Mouse (Mus musculus) skeletal muscle tissue, adult 2 months (tissue): ENCODE results near the gene Mbd4.
"Not testable (repeated sequence)": the region's sequence is repeated elsewhere in the genome, so short reads cannot be mapped to it uniquely, and the experiment has no call there.

Experiments used
- DNase-seq: peaks from one replicate; pipeline ENCODE4 v3.0.0-alpha.2; 2012; ENCODE audit warnings: low read depth, low spot score

The Mbd4 gene

GRCm38 (mm10) chr6:115853091-115853813, at the start of gene Mbd4, which contains the start of gene Ift122:
Gene Mbd4 (minus strand): TSS chr6:115853371.
Gene Ift122 (plus strand): TSS chr6:115853470.
- DNase-seq = peak; percentile 99

DNA sequence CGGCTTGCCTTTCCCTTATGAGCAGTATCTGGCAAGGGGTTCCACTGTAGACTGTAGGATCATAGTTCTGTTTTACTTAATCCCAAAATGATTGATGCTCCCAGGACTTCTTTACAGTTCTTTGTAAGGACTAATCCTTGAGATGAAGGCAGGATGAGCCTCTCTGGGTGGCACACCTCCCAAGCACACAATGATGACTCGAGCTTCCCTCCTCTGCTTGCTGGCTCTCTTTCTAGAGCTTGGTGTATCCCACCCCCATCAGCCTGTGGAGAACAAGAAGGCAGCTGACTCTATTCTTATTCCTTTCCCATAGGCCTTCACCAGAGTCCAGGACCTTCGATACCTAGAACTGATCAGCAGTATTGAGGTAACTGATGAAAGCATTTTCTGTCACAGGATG, 49.4 kb upstream of the Mbd4 start:
- DNase-seq = no peak

DNA sequence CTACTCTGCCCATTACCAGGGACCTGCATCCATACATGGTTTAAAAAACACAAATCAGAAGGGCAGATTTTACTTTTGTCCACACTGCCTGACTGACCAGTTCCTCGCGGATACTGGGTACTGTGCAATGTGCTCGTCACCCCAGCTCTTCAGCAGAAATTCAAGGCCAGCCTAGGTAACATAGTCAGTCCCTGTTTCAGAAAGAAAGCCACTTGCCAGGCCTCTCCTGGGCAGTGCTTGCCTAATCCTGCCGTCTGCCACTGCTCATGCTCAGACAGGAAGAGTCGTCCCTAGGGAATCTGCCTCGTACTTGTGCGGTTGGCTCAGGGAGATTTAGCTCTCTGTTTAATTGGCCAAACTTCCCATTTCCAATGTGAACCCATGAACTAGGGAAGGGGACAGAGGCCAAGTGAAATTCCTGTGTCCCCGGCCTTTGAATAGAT, 48.3 kb upstream of the Mbd4 start:
- DNase-seq = peak; percentile 89

DNA sequence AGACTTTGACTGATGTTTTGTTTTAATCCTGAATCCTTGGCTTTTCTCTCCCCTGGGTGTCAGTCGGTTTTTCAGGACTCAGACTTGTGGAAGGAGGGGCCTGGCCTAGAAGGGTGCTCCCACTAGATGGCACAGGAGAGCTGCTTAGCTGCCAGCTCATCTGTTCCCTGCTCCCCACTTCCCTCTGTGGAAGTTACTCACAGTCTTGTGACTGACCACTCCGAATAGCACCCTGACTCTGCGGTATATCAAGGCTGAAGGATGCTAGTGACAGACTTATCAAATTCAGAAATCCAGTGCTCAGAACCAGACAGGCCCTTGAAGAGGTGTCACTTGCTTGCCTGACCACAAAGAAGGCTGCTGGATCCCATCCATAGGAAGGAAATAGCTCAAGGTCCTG, 47.9 kb upstream of the Mbd4 start:
- DNase-seq = peak; percentile 85

DNA sequence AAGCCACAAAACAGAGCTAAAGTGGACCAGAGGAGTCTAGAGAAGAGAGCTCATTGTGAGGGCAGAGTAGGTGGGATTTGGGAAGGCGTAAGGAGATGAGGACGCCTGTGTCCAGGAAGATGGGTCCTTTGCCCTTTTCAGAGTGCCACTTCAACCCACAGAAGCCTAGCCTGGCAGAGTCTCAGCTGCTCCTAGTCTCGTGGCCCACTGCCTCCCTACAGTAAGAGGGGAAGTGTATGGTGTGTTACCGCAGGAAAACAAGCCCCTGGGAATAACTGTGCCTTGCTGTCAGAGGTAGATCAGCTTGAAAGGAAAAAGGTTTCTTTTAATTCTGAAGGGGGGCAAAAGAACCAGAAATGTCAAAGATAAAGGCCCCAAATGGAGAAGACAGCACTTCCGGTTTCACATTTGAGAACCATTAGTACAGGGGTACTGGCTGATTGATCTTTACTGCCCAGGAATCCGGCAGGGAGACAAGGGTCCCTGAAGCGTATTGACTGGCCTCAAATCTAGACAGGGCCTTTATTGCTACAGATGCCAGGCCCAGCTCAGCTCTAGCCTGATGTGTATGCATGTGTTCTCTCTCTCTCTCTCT, 44.9 kb upstream of the Mbd4 start:
- no peak for DNase-seq

DNA sequence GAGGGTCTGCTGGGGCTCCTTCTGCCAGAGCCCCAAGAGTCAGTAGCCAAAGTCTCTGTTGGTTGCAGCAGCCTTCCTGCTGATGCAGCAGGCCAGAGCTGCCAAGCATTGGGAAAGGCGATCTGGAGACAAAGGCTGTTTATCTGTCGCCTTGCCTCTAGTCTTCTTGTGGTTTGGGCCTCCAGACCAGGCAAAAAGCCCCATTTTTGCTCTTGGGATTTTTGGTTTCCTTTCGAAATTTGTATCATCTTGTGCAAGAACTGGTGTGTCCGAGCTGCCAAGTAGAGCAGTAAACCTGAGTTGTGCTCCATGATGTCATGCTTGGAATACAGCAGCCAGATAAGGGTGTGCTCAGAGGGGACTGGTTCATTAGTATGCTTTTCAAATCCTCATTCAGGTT, 43.9 kb upstream of the Mbd4 start:
- DNase-seq = peak; percentile 80

DNA sequence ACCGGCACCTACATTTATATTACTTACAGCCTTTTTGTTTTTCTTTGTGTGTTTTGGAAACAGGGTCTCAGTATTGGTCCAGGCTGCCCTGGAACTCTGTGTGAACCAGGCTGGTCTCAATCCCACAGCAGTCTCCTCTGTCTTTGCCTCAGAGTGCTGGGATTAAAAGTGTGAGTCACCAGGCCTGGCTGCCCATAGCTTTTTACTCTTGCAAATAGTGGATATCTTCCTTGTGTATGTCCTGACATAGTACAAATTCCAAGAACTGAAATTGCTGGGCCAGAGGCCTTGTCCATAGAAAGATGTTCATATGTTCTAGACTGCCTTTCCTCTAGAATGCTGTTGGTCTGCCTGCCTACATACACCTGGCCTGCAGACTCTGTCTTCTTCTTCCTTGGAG, 43.2 kb upstream of the Mbd4 start:
- no peak for DNase-seq

GRCm38 (mm10) chr6:115892363-115892762, 39.2 kb upstream of the Mbd4 start:
- no peak for DNase-seq

DNA sequence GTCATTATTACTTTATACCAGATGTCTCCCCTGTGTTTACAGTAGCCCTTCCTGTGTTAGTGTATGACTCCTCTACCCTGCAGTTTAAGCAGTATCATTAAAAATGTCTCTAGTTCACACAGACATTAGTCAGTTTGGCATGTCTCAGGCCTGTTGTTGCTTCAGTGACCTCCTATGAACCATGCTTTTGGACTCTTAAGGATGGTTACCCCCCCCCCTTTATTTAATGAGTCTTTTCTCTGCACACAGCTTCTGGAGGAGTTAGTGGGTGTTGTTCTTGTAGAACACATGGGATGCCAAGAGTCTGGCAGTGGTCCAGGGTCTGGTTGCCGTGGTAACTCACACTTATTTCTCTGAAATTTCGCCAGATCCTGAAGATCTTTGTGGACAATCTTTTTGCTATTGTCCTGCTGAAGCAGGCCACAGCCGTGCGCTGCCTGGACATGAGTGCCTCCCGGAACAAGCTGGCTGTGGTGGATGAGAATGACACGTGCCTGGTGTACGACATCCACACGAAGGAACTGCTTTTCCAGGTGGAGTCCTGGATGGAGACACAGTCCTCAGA, 38.4 kb upstream of the Mbd4 start:
- peak; percentile 36 for DNase-seq

DNA sequence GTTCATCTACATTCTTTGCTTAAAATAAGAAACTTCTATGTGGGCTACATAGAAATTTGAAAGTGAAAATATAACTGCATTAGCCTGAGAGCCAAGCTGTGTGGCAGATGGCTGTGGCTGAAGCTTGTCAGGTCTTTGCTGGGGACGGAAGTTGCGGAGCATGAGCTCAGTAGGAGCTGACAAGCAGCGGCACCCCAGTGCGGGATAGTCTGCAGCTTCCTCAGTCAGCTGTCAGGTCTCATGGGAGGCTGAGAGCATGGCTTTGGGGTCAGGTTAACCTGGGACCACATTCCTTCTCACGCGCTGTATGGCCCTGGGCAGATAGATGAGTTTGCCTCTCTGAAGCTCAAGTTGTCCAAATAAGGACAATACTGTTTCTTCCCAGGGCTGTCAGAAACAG, 37.9 kb upstream of the Mbd4 start:
- no peak for DNase-seq

DNA sequence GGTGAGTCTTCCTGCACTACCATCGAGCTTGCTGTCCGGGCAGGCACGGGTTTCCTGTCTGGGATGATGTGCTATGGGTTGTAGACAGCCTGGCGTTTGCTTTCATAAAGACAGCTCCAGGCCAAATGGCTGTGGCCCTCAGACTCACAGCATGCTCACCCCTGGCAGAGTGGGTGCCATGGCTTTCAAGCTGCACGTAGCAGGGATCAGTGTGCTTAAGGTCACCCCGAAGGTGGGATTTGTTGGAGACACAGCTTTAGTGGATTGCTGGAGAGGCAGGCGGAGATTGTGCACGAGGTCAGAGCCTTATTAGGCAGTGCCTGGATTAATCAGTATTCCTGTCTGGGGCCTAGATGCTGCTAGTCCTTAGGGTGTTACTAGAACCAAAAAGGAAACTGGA, 37.4 kb upstream of the Mbd4 start:
- DNase-seq = no peak

DNA sequence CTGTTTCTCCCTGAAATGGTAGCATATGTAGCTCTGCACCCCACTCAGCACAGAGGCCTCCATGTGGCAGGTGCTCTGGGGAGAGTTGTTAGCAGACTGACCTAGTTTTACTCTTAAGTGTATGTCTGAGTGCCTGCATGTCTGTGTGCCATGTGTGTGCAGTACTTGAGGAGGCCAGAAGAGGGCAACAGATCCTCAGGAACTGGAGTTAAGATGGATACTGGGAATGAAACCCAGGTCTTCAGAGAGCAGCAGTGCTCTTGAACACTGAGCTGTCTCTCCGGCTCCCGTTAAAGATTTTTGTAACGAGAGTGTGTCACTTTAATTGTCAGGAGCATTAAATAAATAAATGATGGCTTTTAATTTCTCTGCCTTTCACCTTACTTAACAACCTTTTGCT, 35.1 kb upstream of the Mbd4 start:
- DNase-seq = no peak

DNA sequence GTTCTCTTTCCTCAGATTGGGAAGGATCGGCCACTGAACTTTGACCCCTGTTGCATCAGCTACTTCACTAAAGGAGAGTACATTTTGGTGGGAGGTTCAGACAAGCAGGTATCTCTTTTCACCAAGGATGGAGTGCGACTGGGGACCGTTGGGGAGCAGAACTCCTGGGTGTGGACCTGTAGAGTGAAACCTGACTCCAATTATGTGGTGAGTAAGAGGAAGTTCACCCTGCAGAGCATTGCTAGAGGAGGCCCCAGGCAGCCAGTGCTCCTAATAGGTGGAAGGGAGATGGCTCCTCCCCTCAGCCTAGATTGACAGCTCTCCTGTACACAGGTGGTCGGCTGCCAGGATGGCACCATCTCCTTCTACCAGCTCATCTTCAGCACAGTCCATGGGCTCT, 33.7 kb upstream of the Mbd4 start:
- no peak for DNase-seq

- no peak for DNase-seq
These were observed 30.8 kb upstream of the Mbd4 start for GRCm38 (mm10) chr6:115884018-115884417.

GRCm38 (mm10) chr6:115880751-115881150, 27.6 kb upstream of the Mbd4 start:
- DNase-seq = no peak

- no peak for DNase-seq
These were observed 26.6 kb upstream of the Mbd4 start for GRCm38 (mm10) chr6:115879736-115880135.

DNA sequence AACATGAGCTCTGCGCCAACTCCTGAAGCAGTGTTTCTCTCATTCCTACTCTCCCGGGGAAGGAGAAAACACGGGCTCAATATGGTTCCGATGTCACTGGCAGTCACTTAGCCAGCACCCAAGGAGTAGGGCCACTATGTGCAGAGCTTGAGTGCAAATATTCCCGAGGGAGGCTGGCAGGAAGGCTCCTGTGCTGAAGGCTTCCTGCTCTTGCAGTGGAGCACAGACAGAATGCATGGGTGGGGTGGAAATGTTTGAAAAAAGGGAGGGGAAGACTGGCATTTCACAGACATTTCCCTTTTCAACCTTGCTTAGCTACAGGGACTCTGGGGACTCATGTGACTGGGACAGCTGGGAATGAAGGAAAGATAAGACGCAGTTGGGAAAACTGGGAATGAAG, 25.5 kb upstream of the Mbd4 start:
- no peak for DNase-seq

DNA sequence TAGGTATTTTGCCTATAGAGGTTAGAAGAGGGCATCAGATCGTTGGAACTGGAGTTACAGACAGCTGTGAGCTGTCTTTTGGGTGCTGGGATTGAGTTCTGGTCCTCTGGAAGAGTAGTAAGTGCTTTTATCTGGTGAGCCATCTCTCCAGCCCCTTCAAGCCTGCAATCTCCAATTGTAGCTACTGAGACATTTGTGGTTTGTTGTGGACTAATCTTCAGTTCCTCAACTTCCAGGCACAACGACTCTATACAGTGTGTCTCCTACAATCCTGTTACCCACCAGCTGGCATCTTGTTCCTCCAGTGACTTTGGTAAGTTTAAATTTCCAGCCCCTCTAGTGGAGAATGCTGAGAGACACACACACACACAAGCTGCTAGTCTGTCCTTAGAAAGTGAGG, 24.1 kb upstream of the Mbd4 start:
- DNase-seq = no peak

- DNase-seq = not testable (repeated sequence)
These were observed 18.1 kb upstream of the Mbd4 start for GRCm38 (mm10) chr6:115871318-115871717.

DNA sequence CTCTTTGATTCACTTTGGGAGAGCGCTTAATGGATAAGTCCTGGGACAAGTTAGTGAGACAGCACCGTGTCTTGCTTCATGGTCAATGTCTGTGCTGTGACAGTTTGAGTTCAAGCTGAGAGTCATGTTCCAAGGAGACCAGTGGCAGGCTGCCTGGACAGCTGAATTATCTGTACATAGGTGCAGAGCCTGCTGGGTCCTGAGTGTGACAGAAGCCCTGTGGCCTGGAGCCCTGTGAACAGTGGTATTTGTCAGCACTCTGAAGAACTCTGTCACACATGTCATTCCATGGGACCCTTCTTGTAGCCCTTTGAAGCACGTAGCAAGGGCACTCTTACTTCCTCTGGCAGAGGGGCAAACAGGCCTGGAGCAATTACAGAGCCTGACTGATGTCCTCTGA, 14.0 kb upstream of the Mbd4 start:
- DNase-seq = not testable (repeated sequence)

DNA sequence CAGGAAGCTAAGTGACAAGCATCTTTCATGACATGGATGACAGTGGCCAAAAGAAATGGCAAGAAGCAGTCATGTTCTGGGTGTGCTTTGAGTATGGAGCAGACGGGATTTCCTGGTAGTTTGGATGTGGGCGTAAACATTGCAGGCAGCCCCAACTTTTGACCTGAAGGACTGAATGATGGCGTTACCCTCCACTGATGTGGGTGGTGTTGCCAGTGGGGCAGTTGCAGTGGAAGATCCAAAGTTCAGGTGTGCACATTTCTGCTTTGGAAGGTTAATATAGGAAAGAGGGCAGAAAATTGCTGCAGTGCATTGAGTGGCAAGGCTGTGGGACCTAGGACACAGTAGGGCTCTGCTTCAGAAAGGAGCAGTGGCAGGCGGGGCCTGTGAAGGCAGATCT, 12.1 kb upstream of the Mbd4 start:
- no peak for DNase-seq

GRCm38 (mm10) chr6:115863340-115863841, 10.2 kb upstream of the Mbd4 start:
- no peak for DNase-seq

DNA sequence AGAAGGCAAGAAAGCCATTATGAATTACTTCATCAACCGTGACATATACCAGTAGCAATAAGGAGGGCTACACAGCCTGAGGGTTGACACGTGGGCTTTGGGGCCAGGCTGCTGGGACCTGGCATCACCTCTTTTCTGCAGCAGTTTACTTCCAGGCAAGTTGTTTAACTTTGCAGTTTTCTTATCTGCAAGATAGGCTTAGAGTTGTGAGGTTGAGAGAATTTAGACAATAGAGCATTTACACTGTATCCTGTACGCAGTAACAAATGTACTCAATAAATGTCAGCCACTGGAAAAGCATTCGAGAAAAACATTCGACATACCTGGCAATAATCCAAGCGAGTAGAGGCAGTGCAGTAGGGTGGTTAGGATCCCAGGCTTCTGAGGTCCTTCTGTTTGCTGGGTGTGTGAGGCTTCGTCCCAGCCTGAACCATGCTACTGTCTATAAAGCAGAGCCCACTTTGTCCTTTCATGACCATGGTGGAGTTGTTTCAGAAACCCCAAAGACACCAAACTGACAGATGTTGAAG, 6.9 kb upstream of the Mbd4 start:
- DNase-seq = no peak
